ENCODE assay signal across 8 mouse cellular contexts in genomic region chr7:16949908-16950841, GRCm38 (mm10). TPM values are rescaled to one million over a fixed set of nuclear protein-coding genes. Genes with fewer than 3 reads are reported as not detected.
DNase-seq lines count a peak whose midpoint lies in the region; ATAC-seq and TF ChIP-seq lines count a peak whose summit lies in the region.

No protein-coding gene starts in this region.

- H3K4me2 ChIP-seq in heart, embryonic 16.5 days (ENCODE audit: low read depth, low read length) = peak overlapping the region; percentile 79

- TF ChIP-seq CTCF in brain, embryonic 14.5 days (IDR thresholded peaks at IDR 0.05; ENCODE audit: borderline replicate concordance, extremely low read depth, insufficient read depth, insufficient read length) = peak; percentile 99

- peaks cover 35% of the 10 kb centered on the region for H3K4me1 ChIP-seq in heart, embryonic 16.5 days (ENCODE audit: control insufficient read depth, insufficient read depth, low read length)

- 12% methylated on average over 28 of the region's 29 CpGs for WGBS in heart, embryonic 16.5 days

- DNase-seq in ES-CJ7 (ENCODE audit: low read depth, low spot score) = peak; percentile 61
- peak; percentile 91 for DNase-seq in brain, embryonic 14.5 days (ENCODE audit: low read depth)
- DNase-seq in kidney, postnatal 36 days = peak; percentile 67 to 87
- DNase-seq in lung, adult 18-20 months = peak; percentile 53 to 65
- DNase-seq in thymus, postnatal 36 days = peak; percentile 80 to 82

- H3K4me3 ChIP-seq in heart, embryonic 16.5 days (ENCODE audit: low read length) = peak overlapping the region; percentile 42

- no peak for TF ChIP-seq POLR2A in brain, embryonic 14.5 days (IDR thresholded peaks at IDR 0.05; ENCODE audit: borderline replicate concordance, extremely low read depth, insufficient read depth, insufficient read length, poor library complexity, severe bottlenecking)

- peak overlapping the region; percentile 61 for H3K9ac ChIP-seq in heart, embryonic 16.5 days (ENCODE audit: low read length)

- peaks cover 33% of the 10 kb centered on the region for H3K27me3 ChIP-seq in heart, embryonic 16.5 days (ENCODE audit: control insufficient read depth, insufficient read depth, low read length)

- H3K27ac ChIP-seq in heart, embryonic 16.5 days (ENCODE audit: low read length) = no peak overlapping the region

- H3K36me3 ChIP-seq in heart, embryonic 16.5 days (ENCODE audit: control insufficient read depth, insufficient read depth) = no peaks in the 10 kb centered on the region

- H3K9me3 ChIP-seq in heart, embryonic 16.5 days (replicated peaks; ENCODE audit: control insufficient read depth, low read length) = no peaks in the 10 kb centered on the region

- ATAC-seq in erythroid progenitor cell, adult 5-6 weeks (replicated peaks; ENCODE audit: low FRiP score, poor library complexity, severe bottlenecking) = peak; percentile 62
- ATAC-seq in heart, embryonic 16.5 days (replicated peaks; ENCODE audit: extremely low read depth, insufficient read depth, low FRiP score) = peak; percentile 15; the same call in 1 of the 2 replicates
- peak; percentile 54; the same call in 1 of the 2 replicates for ATAC-seq in neutrophil, adult 5-6 weeks (ENCODE audit: extremely low read depth, insufficient number of reproducible peaks, low FRiP score, poor library complexity, severe bottlenecking)

RNA-seq across cellular contexts. Expression of gene Pnmal2, which starts 5.7 kb away (rescaled TPM):
- polyA plus RNA-seq in brain, embryonic 14.5 days (2012; rRNA removed) = 44.9 and 96.9 TPM in 2 replicates
- not detected in 2 replicates for total RNA-seq in erythroid progenitor cell, adult 5-6 weeks (2015; ENCODE audit: low replicate concordance)
- total RNA-seq in erythroid progenitor cell, adult 5-6 weeks (2017; ENCODE audit: low replicate concordance) = not detected in 2 replicates
- polyA plus RNA-seq in heart, embryonic 16.5 days (2015; fragmentation: Nextera tagmentation; extraction: Ambion mirVana) = 5.6 and 6.0 TPM in 2 replicates
- total RNA-seq in neutrophil, adult 5-6 weeks (2017) = not detected in 2 replicates

RNA-seq across cellular contexts. Expression of gene Pnmal1, which starts 9.3 kb away (rescaled TPM):
- 28.0 and 34.5 TPM in 2 replicates for polyA plus RNA-seq in brain, embryonic 14.5 days (2012; rRNA removed)
- total RNA-seq in erythroid progenitor cell, adult 5-6 weeks (2015; ENCODE audit: low replicate concordance) = not detected in 2 replicates
- not detected in 2 replicates for total RNA-seq in erythroid progenitor cell, adult 5-6 weeks (2017; ENCODE audit: low replicate concordance)
- 0.09 TPM in 2 replicates for polyA plus RNA-seq in heart, embryonic 16.5 days (2015; fragmentation: Nextera tagmentation; extraction: Ambion mirVana)
- 0.12 TPM in 1 of 2 replicates, not detected in the other for total RNA-seq in neutrophil, adult 5-6 weeks (2017)

RNA-seq across cellular contexts. Expression of gene Calm3, which starts 26.3 kb away (rescaled TPM):
- 580 and 837 TPM in 2 replicates for polyA plus RNA-seq in brain, embryonic 14.5 days (2012; rRNA removed)
- 131 and 141 TPM in 2 replicates for total RNA-seq in erythroid progenitor cell, adult 5-6 weeks (2015; ENCODE audit: low replicate concordance)
- 258 and 325 TPM in 2 replicates for total RNA-seq in erythroid progenitor cell, adult 5-6 weeks (2017; ENCODE audit: low replicate concordance)
- polyA plus RNA-seq in heart, embryonic 16.5 days (2015; fragmentation: Nextera tagmentation; extraction: Ambion mirVana) = 112 and 128 TPM in 2 replicates
- 230 and 273 TPM in 2 replicates for total RNA-seq in neutrophil, adult 5-6 weeks (2017)

RNA-seq across cellular contexts. Expression of gene Gm42372, which starts 32.7 kb away (rescaled TPM):
- polyA plus RNA-seq in brain, embryonic 14.5 days (2012; rRNA removed) = 5.2 and 19.6 TPM in 2 replicates
- total RNA-seq in erythroid progenitor cell, adult 5-6 weeks (2015; ENCODE audit: low replicate concordance) = 0.72 TPM in 1 of 2 replicates, not detected in the other
- 0.13 and 0.53 TPM in 2 replicates for total RNA-seq in erythroid progenitor cell, adult 5-6 weeks (2017; ENCODE audit: low replicate concordance)
- 0.07 and 0.09 TPM in 2 replicates for polyA plus RNA-seq in heart, embryonic 16.5 days (2015; fragmentation: Nextera tagmentation; extraction: Ambion mirVana)
- total RNA-seq in neutrophil, adult 5-6 weeks (2017) = 0.35 and 0.49 TPM in 2 replicates

RNA-seq across cellular contexts. Expression of gene Ccdc8, which starts 42.3 kb away (rescaled TPM):
- polyA plus RNA-seq in brain, embryonic 14.5 days (2012; rRNA removed) = 6.4 and 8.6 TPM in 2 replicates
- not detected in 2 replicates for total RNA-seq in erythroid progenitor cell, adult 5-6 weeks (2015; ENCODE audit: low replicate concordance)
- not detected in 2 replicates for total RNA-seq in erythroid progenitor cell, adult 5-6 weeks (2017; ENCODE audit: low replicate concordance)
- 45.1 and 47.4 TPM in 2 replicates for polyA plus RNA-seq in heart, embryonic 16.5 days (2015; fragmentation: Nextera tagmentation; extraction: Ambion mirVana)
- total RNA-seq in neutrophil, adult 5-6 weeks (2017) = not detected in 2 replicates
